Mouse (Mus musculus): ENCODE data around the gene Zbtb4.

Gene Zbtb4

DNA sequence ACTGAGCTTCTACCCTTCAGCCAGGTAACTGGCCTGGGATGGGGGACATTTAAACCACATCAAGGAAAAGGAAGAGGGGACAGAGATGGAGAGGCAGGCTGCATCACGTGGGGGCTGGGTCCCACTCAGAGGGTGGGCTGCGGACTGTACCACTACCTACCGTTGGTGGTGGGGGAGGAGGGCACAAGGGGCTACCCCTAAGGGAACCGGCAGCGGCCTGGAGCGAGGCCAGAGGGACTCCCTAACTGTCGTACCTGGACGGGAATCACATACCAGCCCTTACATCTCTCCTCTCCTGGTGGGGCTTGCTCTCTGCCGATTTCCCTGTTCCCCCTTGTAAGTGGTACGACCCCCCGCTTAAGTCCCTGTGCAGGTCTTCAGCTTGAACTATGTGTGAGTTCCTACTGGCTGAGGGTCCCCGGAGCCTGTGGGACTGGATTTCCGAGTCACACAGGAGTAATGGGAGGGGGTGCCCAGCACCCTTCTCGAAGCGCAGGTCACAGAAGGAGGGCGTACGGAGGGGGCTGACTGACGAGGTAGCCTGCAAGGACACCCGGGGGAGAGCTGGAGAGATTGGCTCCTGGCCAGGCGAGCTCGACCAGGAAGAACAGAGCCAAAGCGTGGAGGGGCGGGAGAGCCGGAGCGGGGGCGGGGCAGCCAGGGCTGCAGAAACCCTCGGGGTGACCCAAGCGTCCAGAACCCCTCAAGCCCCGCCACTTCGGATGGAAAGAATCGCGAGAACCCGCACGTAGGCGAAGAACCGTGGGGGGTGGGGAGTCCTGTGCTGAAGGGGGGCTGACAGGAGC lies 34.9 kb downstream of the Zbtb4 start:
- in situ Hi-C loops (cut with MboI, MseI): no loop called here

DNA sequence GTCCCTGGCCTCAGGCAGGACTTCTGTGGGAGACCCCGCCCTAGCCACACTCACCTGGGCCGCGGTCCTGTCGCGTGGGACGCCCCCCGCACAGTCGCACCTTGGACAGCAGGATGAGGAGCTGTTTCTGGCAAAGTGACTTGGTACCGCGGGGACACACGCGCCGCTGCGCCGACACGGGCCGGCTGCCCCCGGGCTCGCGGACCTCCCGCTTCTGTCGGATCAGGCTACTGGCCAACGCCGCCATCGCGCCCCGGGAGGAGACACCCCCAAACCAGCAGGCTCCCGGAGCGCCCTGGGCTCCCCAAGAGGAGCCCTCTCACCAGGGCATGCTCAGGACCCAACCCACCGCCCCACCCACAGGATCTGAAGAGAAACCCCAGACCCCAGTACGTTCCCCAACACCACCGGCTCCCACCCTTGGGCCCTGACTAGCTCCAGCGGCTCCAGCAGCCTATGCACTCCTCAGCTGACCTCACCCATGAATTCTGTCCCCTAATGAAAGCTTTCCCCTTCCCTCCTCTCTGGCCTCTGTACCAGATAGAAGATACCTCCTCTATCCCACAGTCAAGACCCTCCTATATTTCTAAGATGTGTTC lies 35.8 kb downstream of the Zbtb4 start, which contains the start of gene Fgf11:
TSS of gene Fgf11 (minus strand) at position 479 of the 599 bp plus-strand sequence.
- in situ Hi-C loops (cut with MboI, MseI): no loop called here

DNA sequence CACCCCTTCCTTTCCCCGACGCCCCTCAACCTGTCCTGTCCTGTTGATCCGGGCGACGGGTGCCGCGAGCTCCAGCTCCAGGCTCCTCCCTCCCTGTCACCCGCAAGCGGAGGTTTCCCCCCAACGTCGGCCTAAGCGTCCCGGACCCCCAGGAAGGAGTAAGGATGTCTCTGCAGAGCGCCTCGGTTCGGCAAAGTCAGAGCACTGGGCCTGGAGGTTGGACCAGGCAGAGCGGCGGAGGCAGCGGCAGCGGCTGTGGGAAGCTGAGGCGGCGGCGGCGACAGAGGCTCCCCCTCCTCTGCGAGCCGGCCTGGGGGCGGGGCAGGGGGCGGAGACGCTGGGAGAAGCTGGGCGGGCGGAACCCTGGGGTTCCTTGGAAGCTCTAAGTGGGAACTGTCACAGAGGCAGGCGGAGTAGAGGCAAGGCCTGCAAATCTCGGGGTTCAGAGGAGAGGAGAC lies 37.0 kb downstream of the Zbtb4 start:
- in situ Hi-C loops (cut with MboI, MseI): no loop called here

DNA sequence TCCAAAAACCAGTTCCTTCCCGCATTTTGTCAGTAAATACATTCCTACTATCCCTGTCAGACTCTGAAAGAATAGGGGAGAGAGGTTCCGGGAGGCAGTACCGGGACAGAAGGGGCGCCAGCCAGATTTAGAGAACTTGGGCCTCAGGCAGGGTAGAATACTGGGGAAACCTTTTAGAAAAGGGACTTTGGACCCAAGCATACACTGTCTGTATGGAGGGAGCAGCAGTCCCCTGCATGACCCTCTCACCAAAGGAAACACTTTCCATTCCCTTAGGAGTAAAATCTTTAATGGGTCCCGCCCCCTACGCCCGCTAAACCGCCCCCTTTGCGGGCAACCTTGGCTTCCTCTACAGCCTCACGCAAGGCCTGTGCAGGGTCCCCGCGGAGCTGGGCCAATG lies 37.6 kb downstream of the Zbtb4 start:
- in situ Hi-C loops (cut with MboI, MseI): no loop called here

DNA sequence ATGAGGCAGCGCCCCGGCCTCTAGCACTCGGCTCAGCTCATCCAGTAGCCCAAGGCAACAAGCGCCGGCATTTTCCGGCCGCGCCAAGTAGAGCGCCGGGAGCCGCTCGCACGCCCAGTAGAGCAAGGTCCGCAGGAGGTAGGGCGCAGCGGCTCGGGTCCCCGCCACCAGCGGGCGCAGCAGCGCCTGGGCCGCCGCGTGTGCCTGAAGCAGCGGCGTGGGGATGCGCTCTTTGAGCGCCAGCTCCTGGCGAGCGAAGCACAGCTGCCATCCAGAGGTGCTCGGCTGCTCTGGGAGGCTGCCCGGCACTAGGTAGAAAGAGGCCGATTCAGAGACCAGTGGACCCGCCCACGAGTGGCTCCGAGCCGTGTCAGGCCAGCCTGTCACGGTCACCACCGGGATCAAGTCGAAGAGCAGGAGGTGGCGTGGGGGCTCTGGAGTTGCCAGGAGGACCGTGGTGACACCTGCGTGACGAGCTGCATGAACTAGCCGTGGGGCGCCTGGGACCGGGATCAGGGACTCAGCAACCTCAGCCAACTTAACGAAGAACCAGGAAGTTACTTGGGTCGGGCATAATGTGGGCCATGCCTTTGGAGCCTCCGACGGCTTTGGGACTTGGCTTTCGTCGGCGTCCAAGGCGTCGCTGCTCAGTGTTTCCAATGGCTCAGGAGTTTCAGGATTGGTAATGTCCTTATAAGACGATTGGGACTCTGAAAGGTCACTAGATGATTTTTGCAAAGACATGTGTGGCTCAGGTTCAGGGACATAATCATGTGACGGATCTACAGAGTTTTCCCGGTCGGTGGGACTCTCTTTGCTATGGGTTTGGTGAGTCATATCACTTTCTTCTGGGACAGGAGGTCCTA lies 38.3 kb downstream of the Zbtb4 start:
- in situ Hi-C loops (cut with MboI, MseI): no loop called here

DNA sequence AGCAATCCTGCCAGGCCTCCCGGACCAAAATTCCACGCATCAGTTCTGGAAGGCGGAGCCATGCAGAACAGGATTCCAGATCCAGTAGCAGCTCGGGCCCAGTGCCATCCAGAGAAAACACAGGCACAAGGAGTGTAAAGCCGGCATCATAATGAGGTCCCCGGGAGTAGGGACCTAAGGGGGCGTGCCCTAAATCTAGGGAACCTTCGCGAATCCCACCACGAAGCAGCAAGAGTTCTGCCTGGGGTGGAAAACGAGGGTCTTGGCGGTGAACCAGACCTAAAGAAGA lies 38.9 kb downstream of the Zbtb4 start:
- in situ Hi-C loops (cut with MboI, MseI): no loop called here

DNA sequence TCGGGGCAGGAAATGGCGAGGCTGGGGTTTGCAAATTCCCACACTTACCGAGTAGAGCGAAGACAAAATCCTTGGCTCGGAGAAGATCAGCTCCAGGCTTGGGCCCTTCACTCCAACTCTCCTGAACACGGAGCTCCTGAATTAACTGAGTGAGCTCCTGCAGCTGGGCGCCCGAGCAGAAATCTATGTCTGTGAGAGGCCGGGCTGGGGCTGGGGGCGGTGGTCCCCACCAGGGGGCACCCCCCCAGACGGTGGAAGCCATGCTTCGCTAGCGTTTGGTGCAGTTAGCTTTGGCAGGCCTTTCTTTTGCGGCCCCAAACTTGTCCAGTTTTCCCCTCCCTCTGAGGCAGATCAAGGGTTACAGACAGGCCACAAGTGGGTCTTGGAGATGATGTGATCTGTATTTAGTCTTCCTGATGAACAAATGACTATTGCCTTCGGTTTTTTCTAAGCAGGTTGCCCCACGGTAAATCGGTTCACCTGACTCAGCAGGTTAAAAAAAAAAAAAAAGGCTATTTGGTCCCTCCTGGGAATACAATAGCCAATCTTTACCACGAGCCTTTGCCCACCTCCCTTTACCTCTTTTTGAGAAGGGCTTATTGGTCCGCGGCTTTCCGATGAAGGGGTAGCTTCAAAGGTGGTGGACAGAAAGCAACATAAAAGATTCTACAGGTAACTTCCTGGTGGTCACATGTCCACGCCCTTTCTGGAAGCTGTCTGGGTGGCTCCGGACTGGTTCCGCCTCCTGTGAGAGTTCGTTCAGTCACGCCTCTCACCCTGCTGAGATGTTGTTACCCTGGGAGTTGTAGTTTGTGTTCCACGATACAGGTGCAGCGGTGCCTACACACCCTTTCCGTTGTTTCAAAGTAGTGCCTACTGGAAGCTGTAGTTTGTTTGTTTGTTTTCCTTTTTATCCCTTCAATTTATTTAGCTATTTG lies 39.5 kb downstream of the Zbtb4 start, which contains the start of gene Tmem102:
TSS of gene Tmem102 (minus strand) at position 653 of the 938 bp plus-strand sequence.
- in situ Hi-C loops (cut with MboI, MseI): loop anchor here (5.0 kb wide), 1 partner anchor 72 kb away; the partner anchor contains the start of gene Tmem95

DNA sequence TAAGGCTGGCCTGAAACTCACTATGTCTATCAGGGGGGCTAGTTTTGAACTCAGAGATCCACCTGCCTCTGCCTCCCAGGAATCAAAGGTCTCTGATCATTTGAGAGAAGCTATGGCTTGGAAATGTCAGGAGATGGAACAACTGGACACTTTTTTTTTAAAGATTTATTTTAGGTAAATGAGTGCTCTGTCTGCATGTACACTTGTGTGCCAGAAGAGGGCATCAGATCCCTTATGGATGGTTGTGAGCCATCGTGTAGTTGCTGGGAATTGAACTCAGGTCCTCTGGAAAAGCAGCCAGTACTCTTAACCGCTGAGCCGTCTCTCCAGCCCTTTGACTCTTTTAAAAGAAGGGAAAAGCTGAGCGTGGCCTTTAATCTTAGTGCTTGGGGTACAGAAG lies 40.7 kb downstream of the Zbtb4 start:
- in situ Hi-C loops (cut with MboI, MseI): loop anchor here (5.0 kb wide), 1 partner anchor 71 kb away; the partner anchor contains the start of gene Tmem95

DNA sequence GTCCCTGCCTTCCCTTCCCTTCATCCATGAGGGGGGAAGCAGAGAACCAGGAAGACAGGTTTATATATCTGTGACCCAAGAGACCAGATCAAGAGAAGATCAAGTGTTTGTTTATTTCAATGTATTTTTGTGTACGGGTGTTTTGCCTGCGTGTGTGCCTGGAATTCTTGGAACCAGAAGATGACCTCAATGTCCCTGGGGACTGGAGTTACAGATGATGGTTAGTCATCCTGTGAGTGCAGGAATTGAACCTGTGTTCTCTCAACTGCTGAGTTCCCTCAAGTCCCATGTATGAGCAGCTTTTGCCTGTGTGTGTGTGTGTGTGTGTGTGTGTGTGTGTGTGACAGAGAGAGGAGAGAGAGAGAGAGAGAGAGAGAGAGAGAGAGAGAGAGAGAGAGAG lies 41.9 kb downstream of the Zbtb4 start:
- in situ Hi-C loops (cut with MboI, MseI): loop anchor here (5.0 kb wide), 1 partner anchor 70 kb away; the partner anchor contains the start of gene Tmem95

DNA sequence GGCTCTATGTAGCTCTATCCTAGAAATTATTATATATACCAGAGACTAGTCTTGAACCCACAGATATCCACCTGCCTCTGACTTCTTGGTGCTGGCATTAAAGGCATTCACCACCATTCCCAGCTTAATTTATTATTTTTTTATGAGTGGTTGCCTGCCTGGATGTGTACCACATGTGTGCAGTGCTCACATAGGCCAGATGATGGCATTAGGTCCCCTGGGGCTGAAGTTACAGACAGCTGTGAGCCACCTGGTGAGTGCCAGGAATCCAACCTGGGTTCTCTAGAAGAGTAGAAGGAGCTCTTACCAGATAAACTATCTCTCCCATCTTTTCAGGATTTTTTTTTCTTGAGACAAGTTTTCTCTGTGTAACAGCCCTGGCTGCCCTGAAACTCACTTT lies 44.6 kb downstream of the Zbtb4 start:
- in situ Hi-C loops (cut with MboI, MseI): no loop called here

DNA sequence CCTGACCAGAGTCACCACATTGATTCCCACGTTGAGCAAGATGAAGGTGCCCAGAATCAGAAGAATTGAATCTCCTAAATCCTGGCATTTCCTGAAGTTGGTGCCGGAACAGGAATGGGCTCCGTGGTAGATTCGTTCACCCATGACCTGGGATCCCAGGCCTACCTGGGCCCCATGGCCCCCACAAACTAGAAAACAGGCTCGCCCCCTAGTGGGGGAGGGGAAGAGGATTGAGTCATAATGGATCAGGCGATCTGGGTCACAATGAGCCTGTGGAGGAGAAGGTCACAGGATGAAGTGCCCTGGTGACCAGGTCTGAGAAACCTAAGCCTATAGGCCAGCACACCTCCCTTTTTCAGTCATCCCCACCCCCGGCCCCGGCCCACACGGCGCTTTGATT lies 49.4 kb downstream of the Zbtb4 start, which contains the start of gene Gm39566:
TSS of gene Gm39566 (minus strand) at position 144 of the 400 bp plus-strand sequence.
- in situ Hi-C loops (cut with MboI, MseI): no loop called here

DNA sequence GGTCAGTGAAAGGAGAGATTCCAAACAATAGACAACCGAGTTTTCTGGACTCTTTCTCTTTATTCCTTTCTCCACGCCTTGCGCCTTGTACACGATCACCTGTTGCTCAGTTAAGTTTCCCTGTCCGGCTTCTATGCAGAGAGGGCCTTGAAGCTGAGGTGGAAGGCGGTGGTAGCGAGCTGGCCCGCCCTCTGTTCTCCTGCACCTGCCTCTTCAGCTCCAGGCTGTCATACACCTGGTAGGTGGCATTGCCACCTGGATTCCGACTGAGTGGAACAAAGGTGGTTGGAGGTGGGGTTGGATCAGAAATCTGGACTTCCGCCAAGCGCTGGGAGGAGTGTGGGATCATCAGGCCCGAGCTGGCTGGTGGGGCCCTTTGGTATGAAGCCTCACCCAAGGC lies 50.8 kb downstream of the Zbtb4 start:
- in situ Hi-C loops (cut with MboI, MseI): no loop called here

DNA sequence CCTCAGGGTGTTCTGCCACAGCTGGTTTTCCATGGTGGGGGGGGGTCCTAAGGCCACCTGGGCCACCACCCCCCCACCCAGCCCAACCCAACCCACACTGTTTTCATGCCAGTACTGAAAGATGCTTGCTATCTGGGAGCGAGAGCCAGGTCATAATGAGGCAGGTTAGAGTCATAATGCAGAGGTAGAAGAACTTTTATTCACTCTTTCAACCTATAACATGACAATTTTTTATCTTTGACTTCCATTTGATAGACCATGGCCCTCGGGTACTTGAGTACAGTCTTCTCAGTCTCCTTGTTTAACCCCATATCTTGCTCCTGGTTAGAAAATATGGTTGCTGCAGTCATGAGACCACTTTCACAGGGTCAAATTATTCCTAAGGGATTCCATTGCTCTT lies 52.7 kb downstream of the Zbtb4 start, which contains the start of gene Spem2:
TSS of gene Spem2 (minus strand) at position 101 of the 400 bp plus-strand sequence.
- in situ Hi-C loops (cut with MboI, MseI): no loop called here

DNA sequence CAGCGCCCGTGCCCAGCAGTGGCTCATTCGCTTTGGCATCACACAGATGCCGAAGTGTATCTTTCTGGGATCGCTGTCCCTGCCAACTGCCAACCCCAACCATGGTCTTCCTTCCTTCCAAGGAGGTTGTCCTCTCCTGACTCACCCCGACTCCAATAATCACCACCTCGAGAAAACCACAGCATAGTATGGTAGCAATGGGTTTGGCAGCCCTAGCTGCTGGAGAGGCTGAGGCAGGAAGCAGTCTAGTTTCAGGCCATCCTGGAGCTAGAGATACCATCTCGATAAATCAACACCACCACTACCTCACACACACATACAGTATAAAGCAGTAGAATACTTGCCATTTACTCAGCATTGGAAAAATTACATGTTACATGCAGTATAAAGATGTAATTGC lies 53.2 kb downstream of the Zbtb4 start:
- in situ Hi-C loops (cut with MboI, MseI): no loop called here

DNA sequence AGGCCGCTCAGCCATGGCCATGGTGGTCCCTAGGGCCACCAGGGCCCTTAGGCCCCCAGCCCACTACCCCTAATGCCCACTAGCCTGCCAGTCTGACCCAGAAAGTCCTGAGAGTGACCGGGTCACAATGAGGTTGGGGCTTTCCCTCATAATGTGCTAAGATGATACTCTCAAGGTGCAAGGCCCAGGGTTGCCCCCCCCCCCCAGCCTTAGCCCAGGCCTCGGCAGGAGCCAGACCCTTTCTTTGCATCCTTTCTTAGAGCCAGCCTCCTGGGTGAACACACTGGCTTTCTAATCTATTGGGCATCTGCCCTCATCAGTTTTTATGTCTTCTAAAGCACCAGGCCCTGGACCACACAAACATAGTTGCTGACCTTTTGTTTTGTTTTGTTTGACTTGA lies 56.4 kb downstream of the Zbtb4 start, which contains the start of gene Spem1:
TSS of gene Spem1 (minus strand) at position 101 of the 400 bp plus-strand sequence.
- in situ Hi-C loops (cut with MboI, MseI): no loop called here

DNA sequence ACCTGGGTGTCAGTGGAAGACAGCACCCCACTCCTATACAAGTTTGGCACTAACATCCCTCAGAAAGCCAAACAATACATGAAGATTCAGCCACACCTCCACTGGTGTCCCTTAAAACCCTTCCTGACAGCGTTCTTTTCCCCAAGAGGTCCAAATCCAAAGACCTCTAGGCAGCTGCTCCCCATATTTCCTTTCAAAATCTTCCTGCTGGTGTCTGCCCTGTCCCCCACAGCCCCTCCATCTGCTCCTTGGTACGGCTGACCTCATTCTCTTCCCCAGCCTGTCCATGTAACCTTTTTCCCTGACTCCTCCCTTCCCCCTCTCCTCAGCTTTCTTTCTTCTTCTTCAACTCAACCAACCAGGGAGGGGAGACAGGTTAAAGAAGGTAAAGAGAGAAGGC lies 57.7 kb downstream of the Zbtb4 start:
- in situ Hi-C loops (cut with MboI, MseI): no loop called here

DNA sequence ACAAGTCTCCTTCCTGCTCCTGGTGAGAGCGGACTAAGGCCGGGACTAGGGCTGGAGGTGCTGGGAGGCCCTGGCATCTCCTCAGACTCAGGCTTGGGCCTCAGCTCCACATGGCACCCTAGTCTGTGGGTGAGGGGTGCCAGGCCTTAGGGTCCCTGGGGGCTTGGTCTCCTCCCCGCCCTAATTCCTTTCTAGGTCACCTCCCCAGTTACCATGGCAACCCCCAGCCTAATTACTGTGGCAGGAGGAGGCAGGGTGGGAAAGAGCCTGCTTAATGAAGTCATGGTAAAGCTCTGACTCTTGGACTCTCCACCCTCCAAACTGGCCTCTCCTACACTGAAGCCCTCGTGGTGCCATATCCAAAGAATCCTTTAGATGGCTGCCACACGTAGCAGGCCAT lies 63.1 kb downstream of the Zbtb4 start:
- in situ Hi-C loops (cut with MboI, MseI): no loop called here

DNA sequence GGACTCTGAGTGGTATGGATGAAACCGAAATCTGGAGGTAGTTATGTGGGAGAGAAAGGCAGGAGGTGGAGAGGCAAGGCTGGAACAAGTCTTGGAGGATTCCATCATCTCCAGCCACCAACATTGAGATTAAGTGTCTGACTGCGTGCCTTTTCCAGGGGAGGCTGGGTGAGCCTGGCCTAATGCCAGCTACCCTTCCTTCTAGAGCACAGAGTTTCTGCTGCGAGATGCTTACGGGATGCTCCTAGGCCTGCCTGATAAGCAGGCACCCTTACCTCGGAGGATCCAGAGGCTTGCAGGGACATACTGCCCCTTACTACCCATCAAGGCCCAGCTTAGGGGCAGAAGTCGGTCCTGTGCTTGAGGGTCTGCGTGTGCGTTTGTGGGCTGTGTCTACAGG lies 67.8 kb downstream of the Zbtb4 start:
- in situ Hi-C loops (cut with MboI, MseI): no loop called here
